Mouse (Mus musculus): Measurements from ENCODE around the gene Rmnd1. TPM values are rescaled to one million over a fixed set of nuclear protein-coding genes. Genes with fewer than 3 reads are reported as not detected.

Rmnd1 gene
- total RNA-seq, 2 experiments from 2014 or later: 22.4 to 23.2 TPM

DNA sequence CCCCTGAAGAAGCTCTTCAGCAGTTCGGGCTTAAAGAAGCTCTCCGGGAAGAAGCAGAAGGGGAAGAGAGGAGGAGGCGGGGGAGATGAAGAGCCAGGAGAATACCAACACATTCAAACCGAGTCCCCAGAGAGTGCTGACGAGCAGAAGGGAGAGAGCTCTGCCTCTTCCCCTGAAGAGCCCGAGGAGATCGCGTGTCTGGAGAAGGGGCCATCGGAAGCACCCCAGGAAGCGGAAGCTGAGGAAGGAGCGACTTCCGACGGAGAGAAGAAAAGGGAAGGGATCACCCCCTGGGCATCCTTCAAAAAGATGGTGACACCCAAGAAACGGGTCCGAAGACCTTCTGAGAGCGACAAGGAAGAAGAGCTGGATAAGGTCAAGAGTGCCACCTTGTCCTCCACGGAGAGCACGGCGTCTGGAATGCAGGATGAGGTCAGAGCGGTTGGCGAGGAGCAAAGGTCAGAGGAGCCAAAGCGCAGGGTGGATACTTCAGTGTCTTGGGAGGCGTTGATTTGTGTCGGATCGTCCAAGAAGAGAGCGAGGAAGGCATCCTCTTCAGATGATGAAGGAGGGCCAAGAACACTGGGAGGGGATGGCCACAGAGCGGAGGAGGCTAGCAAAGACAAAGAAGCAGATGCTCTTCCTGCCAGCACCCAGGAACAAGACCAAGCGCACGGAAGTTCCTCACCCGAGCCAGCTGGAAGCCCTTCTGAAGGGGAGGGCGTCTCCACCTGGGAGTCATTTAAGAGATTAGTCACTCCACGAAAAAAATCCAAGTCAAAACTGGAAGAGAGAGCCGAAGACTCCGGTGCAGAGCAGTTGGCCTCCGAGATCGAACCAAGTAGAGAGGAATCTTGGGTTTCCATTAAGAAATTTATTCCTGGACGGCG, 77.6 kb downstream of the Rmnd1 start:
- DNase-seq (ENCODE audit: low spot score in 2 of 2): no peak

Other genes starting within 250 kb of the Rmnd1 start
- gene Akap12, start 166.0 kb downstream of the Rmnd1 start, total RNA-seq (2021): 10 to 100 TPM; 32.3 to 33.1 TPM
- 10 to 100 TPM; 10.8 to 12.0 TPM for gene Zbtb2, start 44.3 kb downstream of the Rmnd1 start, total RNA-seq (2021)
- gene Armt1, start 79 bp upstream of the Rmnd1 start, total RNA-seq (2021): 10 to 100 TPM; 10.8 to 11.1 TPM
- under 1 TPM; 0.49 to 0.89 TPM for gene Ccdc170, start 50.1 kb upstream of the Rmnd1 start, total RNA-seq (2021)
- 1 to 10 TPM; 1.1 to 2.2 TPM for gene Esr1, start 179.2 kb upstream of the Rmnd1 start, total RNA-seq (2021)